Mouse (Mus musculus) heart, postnatal 4 days (tissue): ENCODE data around the gene Prps1l1. TPM values are rescaled to one million over a fixed set of nuclear protein-coding genes. Genes with fewer than 3 reads are reported as not detected.

Experiments
- DNase-seq: peaks from one replicate; pipeline ENCODE4 v3.0.0; 2021
- total RNA-seq, 2 experiments: library from RNA; stranded (reverse); gene quantifications; 2 replicates each; pipeline ENCODE4 v1.2.3; 2021

Prps1l1 gene
- total RNA-seq, 2 experiments from 2014 or later: not detected

GRCm38 (mm10) chr12:35025916-35026432 lies 41.4 kb downstream of the Prps1l1 start:
- DNase-seq: no peak

- no peak for DNase-seq
Measured at GRCm38 (mm10) chr12:35027533-35027932, 43.0 kb downstream of the Prps1l1 start.

Other genes with a start within 250 kb of the Prps1l1 start
- gene Hdac9, start 67.7 kb upstream of the Prps1l1 start, total RNA-seq: 10 to 100 TPM; 15.4 to 18.2 TPM
- 10 to 100 TPM; 51.8 to 53.7 TPM for gene Snx13, start 62.4 kb downstream of the Prps1l1 start, total RNA-seq